Mouse (Mus musculus): Measurements from ENCODE around the gene Cog4. TPM values are rescaled to one million over a fixed set of nuclear protein-coding genes. Genes with fewer than 3 reads are reported as not detected.

Cog4 gene
- polyA plus RNA-seq, 1 experiment from 2014 or later: 72.1 TPM

- ATAC-seq: no peak
- no peaks in the 10 kb centered on the region for H3K9me3 ChIP-seq (replicated peaks; ENCODE audit: control insufficient read depth, low read length, poor library complexity, severe bottlenecking)
- 94% methylated on average over 4 of the region's 4 CpGs for WGBS
Measured at GRCm38 (mm10) chr8:110877862-110878261, 31.5 kb downstream of the Cog4 start.

GRCm38 (mm10) chr8:110881741-110882310 is 35.4 kb downstream of the Cog4 start:
- no peak overlapping the region for H3K4me2 ChIP-seq (ENCODE audit: low read length)
- H3K4me1 ChIP-seq (ENCODE audit: control insufficient read depth, insufficient read depth, low read length): no peaks in the 10 kb centered on the region
- no peak overlapping the region for H3K9ac ChIP-seq (ENCODE audit: low read depth, low read length)
- 92% methylated on average over 10 of the region's 10 CpGs for WGBS
- no peaks in the 10 kb centered on the region for H3K27me3 ChIP-seq (ENCODE audit: control insufficient read depth, insufficient read depth, low read depth, low read length)
- H3K36me3 ChIP-seq (ENCODE audit: control insufficient read depth, insufficient read depth, low read length): peaks cover 48% of the 10 kb centered on the region
- H3K4me3 ChIP-seq (ENCODE audit: low read depth, low read length): no peak overlapping the region
- no peak overlapping the region for H3K27ac ChIP-seq (ENCODE audit: low read length)
- ATAC-seq: no peak
- H3K9me3 ChIP-seq (replicated peaks; ENCODE audit: control insufficient read depth, low read length, poor library complexity, severe bottlenecking): no peaks in the 10 kb centered on the region

More at GRCm38 (mm10) chr8:110877862-110878261, 31.5 kb downstream of the Cog4 start:
- no peaks in the 10 kb centered on the region for H3K27me3 ChIP-seq (ENCODE audit: control insufficient read depth, insufficient read depth, low read depth, low read length)
- no peak overlapping the region for H3K27ac ChIP-seq (ENCODE audit: low read length)
- no peak overlapping the region for H3K4me2 ChIP-seq (ENCODE audit: low read length)
- peaks cover 53% of the 10 kb centered on the region for H3K36me3 ChIP-seq (ENCODE audit: control insufficient read depth, insufficient read depth, low read length)
- no peaks in the 10 kb centered on the region for H3K4me1 ChIP-seq (ENCODE audit: control insufficient read depth, insufficient read depth, low read length)
- no peak overlapping the region for H3K9ac ChIP-seq (ENCODE audit: low read depth, low read length)
- no peak overlapping the region for H3K4me3 ChIP-seq (ENCODE audit: low read depth, low read length)

GRCm38 (mm10) chr8:110883824-110884223 is 37.4 kb downstream of the Cog4 start:
- WGBS: 97% methylated on average over 18 of the region's 18 CpGs
- no peak overlapping the region for H3K27ac ChIP-seq (ENCODE audit: low read length)
- no peak overlapping the region for H3K9ac ChIP-seq (ENCODE audit: low read depth, low read length)
- H3K9me3 ChIP-seq (replicated peaks; ENCODE audit: control insufficient read depth, low read length, poor library complexity, severe bottlenecking): no peaks in the 10 kb centered on the region
- no peak overlapping the region for H3K4me2 ChIP-seq (ENCODE audit: low read length)
- no peak overlapping the region for H3K4me3 ChIP-seq (ENCODE audit: low read depth, low read length)
- H3K36me3 ChIP-seq (ENCODE audit: control insufficient read depth, insufficient read depth, low read length): peaks cover 48% of the 10 kb centered on the region
- no peak for ATAC-seq
- no peaks in the 10 kb centered on the region for H3K27me3 ChIP-seq (ENCODE audit: control insufficient read depth, insufficient read depth, low read depth, low read length)
- no peaks in the 10 kb centered on the region for H3K4me1 ChIP-seq (ENCODE audit: control insufficient read depth, insufficient read depth, low read length)

- no peak for ATAC-seq
- H3K27me3 ChIP-seq (ENCODE audit: control insufficient read depth, insufficient read depth, low read depth, low read length): no peaks in the 10 kb centered on the region
- WGBS: 85% methylated on average over 3 of the region's 3 CpGs
- no peak overlapping the region for H3K4me3 ChIP-seq (ENCODE audit: low read depth, low read length)
- H3K27ac ChIP-seq (ENCODE audit: low read length): no peak overlapping the region
- peaks cover 28% of the 10 kb centered on the region for H3K36me3 ChIP-seq (ENCODE audit: control insufficient read depth, insufficient read depth, low read length)
- no peak overlapping the region for H3K9ac ChIP-seq (ENCODE audit: low read depth, low read length)
- no peaks in the 10 kb centered on the region for H3K9me3 ChIP-seq (replicated peaks; ENCODE audit: control insufficient read depth, low read length, poor library complexity, severe bottlenecking)
- H3K4me1 ChIP-seq (ENCODE audit: control insufficient read depth, insufficient read depth, low read length): no peaks in the 10 kb centered on the region
- H3K4me2 ChIP-seq (ENCODE audit: low read length): no peak overlapping the region
Measured at GRCm38 (mm10) chr8:110886634-110887033, 40.2 kb downstream of the Cog4 start.

DNA sequence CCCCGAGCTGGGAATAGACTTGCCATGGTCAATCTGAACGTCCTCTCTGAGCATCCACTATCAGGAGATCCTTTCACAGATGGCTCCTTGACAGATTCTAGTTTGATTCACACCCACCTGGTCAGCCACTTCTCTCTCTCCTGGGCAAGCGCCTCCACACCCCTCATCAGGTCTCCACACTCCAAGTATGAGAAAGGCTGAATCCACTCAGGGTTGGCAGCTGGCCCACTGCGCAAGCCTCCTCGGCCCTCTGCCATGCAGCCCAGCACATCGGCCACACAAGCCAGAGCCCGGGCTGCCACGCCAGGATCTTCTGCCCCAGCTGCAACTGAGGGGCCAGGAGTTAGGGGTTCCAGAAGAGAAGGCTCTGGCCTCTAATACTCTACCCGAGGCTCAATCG is 41.2 kb downstream of the Cog4 start:
- no peak overlapping the region for H3K9ac ChIP-seq (ENCODE audit: low read depth, low read length)
- ATAC-seq: no peak
- H3K4me2 ChIP-seq (ENCODE audit: low read length): no peak overlapping the region
- no peak overlapping the region for H3K4me3 ChIP-seq (ENCODE audit: low read depth, low read length)
- no peaks in the 10 kb centered on the region for H3K4me1 ChIP-seq (ENCODE audit: control insufficient read depth, insufficient read depth, low read length)
- peaks cover 20% of the 10 kb centered on the region for H3K36me3 ChIP-seq (ENCODE audit: control insufficient read depth, insufficient read depth, low read length)
- H3K9me3 ChIP-seq (replicated peaks; ENCODE audit: control insufficient read depth, low read length, poor library complexity, severe bottlenecking): no peaks in the 10 kb centered on the region
- H3K27ac ChIP-seq (ENCODE audit: low read length): no peak overlapping the region
- no peaks in the 10 kb centered on the region for H3K27me3 ChIP-seq (ENCODE audit: control insufficient read depth, insufficient read depth, low read depth, low read length)
- WGBS: 95% methylated on average over 10 of the region's 10 CpGs

GRCm38 (mm10) chr8:110888441-110888840 is 42.0 kb downstream of the Cog4 start:
- H3K9me3 ChIP-seq (replicated peaks; ENCODE audit: control insufficient read depth, low read length, poor library complexity, severe bottlenecking): no peaks in the 10 kb centered on the region
- WGBS: 95% methylated on average over 8 of the region's 8 CpGs
- no peaks in the 10 kb centered on the region for H3K27me3 ChIP-seq (ENCODE audit: control insufficient read depth, insufficient read depth, low read depth, low read length)
- no peak overlapping the region for H3K9ac ChIP-seq (ENCODE audit: low read depth, low read length)
- no peak for ATAC-seq
- no peak overlapping the region for H3K4me3 ChIP-seq (ENCODE audit: low read depth, low read length)
- no peaks in the 10 kb centered on the region for H3K4me1 ChIP-seq (ENCODE audit: control insufficient read depth, insufficient read depth, low read length)
- no peak overlapping the region for H3K4me2 ChIP-seq (ENCODE audit: low read length)
- H3K27ac ChIP-seq (ENCODE audit: low read length): no peak overlapping the region
- H3K36me3 ChIP-seq (ENCODE audit: control insufficient read depth, insufficient read depth, low read length): peaks cover 12% of the 10 kb centered on the region

DNA sequence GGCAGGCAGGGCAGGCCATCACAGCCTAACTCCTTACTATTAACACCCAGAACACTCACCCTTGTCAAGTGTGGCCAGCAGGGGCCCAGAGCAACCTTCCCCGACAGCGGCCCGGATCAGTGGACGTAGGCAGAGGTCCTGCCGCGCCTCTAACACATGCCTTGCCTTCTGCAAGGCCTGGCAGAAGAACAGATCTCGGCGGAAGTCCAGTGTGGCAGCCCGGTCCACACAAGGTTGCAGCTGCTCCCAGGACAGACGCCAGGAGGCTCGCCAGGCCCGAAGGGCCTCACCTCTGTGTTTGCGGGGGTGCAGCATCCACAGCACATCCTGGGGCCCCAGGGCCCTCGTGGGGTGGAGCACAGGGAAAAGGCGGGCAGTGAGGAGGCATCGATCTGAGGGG is 42.5 kb downstream of the Cog4 start:
- no peak overlapping the region for H3K4me3 ChIP-seq (ENCODE audit: low read depth, low read length)
- no peak overlapping the region for H3K9ac ChIP-seq (ENCODE audit: low read depth, low read length)
- no peak for ATAC-seq
- no peaks in the 10 kb centered on the region for H3K27me3 ChIP-seq (ENCODE audit: control insufficient read depth, insufficient read depth, low read depth, low read length)
- no peak overlapping the region for H3K4me2 ChIP-seq (ENCODE audit: low read length)
- no peaks in the 10 kb centered on the region for H3K4me1 ChIP-seq (ENCODE audit: control insufficient read depth, insufficient read depth, low read length)
- 88% methylated on average over 16 of the region's 16 CpGs for WGBS
- H3K36me3 ChIP-seq (ENCODE audit: control insufficient read depth, insufficient read depth, low read length): peaks cover 8% of the 10 kb centered on the region
- H3K27ac ChIP-seq (ENCODE audit: low read length): no peak overlapping the region
- no peaks in the 10 kb centered on the region for H3K9me3 ChIP-seq (replicated peaks; ENCODE audit: control insufficient read depth, low read length, poor library complexity, severe bottlenecking)

DNA sequence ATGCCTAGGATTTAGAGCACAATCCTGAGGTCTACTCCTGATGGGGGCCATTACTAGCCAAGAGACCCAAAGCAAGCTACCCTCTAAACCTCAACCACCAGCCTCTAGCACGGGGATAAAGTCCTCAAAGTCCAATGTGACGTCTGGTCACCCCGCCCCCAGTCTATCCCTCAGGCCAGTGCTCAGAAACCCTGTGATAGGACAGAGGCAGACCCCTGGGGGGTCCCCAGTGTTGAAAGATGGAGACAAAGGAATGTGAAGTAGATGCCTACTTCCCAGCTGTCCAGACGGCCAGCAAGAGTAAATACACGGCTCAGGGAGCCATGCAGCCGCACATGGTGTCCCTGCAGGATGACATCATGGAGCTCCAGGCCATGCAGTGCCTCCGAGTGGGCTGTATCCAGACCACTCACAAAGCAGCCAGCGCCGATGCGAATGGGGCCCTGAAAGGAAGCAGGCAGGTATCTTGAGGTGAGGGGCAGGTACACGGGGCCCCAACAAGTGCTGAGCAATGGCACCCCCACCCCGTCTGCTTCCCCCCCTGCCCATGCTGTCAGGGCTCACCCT is 43.6 kb downstream of the Cog4 start:
- H3K27ac ChIP-seq (ENCODE audit: low read length): no peak overlapping the region
- H3K9ac ChIP-seq (ENCODE audit: low read depth, low read length): no peak overlapping the region
- H3K4me3 ChIP-seq (ENCODE audit: low read depth, low read length): no peak overlapping the region
- H3K4me2 ChIP-seq (ENCODE audit: low read length): no peak overlapping the region
- H3K27me3 ChIP-seq (ENCODE audit: control insufficient read depth, insufficient read depth, low read depth, low read length): no peaks in the 10 kb centered on the region
- no peaks in the 10 kb centered on the region for H3K9me3 ChIP-seq (replicated peaks; ENCODE audit: control insufficient read depth, low read length, poor library complexity, severe bottlenecking)
- peaks cover 1% of the 10 kb centered on the region for H3K36me3 ChIP-seq (ENCODE audit: control insufficient read depth, insufficient read depth, low read length)
- WGBS: 73% methylated on average over 12 of the region's 12 CpGs
- H3K4me1 ChIP-seq (ENCODE audit: control insufficient read depth, insufficient read depth, low read length): no peaks in the 10 kb centered on the region
- ATAC-seq: no peak

DNA sequence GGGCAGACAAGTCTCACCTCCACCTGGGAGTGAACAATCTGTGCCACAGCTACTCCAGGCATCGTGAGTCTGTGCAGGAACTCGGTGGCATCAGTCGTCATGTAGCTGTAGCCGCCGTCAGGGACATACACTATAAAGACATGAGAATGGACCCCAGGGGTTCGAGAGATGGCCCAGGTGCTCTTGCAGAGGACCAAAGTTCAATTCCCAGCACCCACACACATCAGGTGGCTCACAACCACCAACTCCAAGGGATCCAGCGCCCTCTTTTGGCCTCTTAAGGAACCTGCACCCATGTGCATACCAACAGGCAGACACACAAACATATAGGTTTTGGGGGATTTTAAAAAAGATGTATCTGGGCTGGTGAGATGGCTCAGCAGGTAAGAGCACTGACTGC is 45.6 kb downstream of the Cog4 start:
- no peak overlapping the region for H3K27ac ChIP-seq (ENCODE audit: low read length)
- no peak overlapping the region for H3K4me2 ChIP-seq (ENCODE audit: low read length)
- no peak overlapping the region for H3K4me3 ChIP-seq (ENCODE audit: low read depth, low read length)
- no peaks in the 10 kb centered on the region for H3K9me3 ChIP-seq (replicated peaks; ENCODE audit: control insufficient read depth, low read length, poor library complexity, severe bottlenecking)
- H3K4me1 ChIP-seq (ENCODE audit: control insufficient read depth, insufficient read depth, low read length): no peaks in the 10 kb centered on the region
- no peaks in the 10 kb centered on the region for H3K27me3 ChIP-seq (ENCODE audit: control insufficient read depth, insufficient read depth, low read depth, low read length)
- H3K9ac ChIP-seq (ENCODE audit: low read depth, low read length): no peak overlapping the region
- ATAC-seq: no peak
- 90% methylated on average over 7 of the region's 7 CpGs for WGBS
- no peaks in the 10 kb centered on the region; the same call in 1 of the 2 replicates for H3K36me3 ChIP-seq (ENCODE audit: control insufficient read depth, insufficient read depth, low read length)

Data from midbrain, embryonic 16.5 days (tissue).